Mouse (Mus musculus): ENCODE measurements around the gene Pde8a. TPM values are rescaled to one million over a fixed set of nuclear protein-coding genes. Genes with fewer than 3 reads are reported as not detected.
A peak's percentile ranks its signal among the peaks of the same experiment; 100 is the strongest.

Gene Pde8a
- total RNA-seq, 2 experiments from 2014 or later: 7.2 to 8.4 TPM

DNA sequence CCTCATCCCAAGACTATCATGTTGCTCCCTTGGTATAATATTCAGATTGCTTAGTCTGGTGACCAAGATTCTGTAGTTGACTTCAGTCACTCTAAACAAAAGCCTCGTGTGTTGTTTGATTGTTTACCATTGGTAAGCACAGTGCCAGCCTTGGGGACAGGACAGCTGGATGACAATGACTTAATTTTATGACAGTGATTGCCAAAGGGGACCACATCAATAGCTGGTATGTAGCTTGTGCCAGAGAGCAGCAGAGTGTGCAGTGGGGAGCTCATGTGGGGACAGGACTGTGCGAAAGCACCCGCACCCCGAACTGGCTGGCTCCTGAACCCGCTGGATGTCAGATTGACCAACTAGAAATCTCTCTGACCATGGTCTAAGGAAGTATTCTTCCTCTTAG is 91.3 kb downstream of the Pde8a start:
- no peak for TF ChIP-seq CTCF (conservative IDR thresholded peaks at IDR 0.05)
- H3K4me3 ChIP-seq: no peak overlapping the region
- peak in 1 of 2 experiments; percentile 26 for DNase-seq (ENCODE audit: low spot score in 2 of 2)
- H3K27ac ChIP-seq: peak overlapping the region; percentile 83

DNA sequence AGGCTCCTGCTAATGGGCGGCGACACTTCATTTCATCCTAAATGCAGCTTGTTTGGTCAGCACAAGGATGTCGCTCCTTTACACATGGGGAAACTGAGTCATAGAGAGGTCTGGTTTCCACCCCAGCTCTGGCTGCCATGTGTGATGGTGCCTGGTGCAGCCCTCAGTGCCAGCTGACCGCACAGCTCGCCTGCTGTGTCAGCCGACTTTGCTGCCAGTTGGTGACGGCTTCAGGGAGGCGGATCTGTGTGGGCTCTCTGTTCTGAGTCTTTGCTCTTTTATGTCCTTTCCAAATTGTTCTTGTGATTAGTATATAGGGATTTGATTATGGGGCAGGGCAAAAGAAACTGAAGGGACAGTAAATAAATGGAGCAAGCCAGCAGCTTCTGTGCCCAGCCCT is 94.3 kb downstream of the Pde8a start:
- TF ChIP-seq CTCF (conservative IDR thresholded peaks at IDR 0.05): no peak
- Histone ChIP-seq H3K4me3 (no peak overlapping the region), H3K27ac (peak overlapping the region; percentile 83)
- peak; percentile 51 for DNase-seq (ENCODE audit: low spot score in 2 of 2)

DNA sequence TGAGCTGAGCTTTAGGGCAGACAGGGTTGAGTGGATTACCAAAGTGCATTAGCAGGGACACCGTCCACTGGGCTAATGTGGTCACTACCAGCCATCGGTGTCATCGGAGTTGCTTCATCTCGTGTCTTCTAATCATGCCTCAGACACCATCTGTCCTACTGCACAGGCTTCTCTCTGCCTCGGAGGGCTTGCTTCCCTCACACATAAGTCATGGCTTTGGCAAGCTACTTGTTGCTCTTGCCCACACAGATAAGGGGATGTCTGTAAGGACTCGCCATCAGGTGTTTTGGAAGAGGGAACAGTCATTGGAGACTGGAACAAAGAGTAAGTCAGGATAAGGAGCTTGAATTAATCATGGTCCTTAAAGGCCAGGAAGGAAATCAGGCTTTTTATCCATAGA is 95.9 kb downstream of the Pde8a start:
- H3K4me3 ChIP-seq: no peak overlapping the region
- no peak for DNase-seq (ENCODE audit: low spot score in 2 of 2)
- peak overlapping the region; percentile 12; the same call in 1 of the 2 replicates for H3K27ac ChIP-seq
- no peak for TF ChIP-seq CTCF (conservative IDR thresholded peaks at IDR 0.05)

DNA sequence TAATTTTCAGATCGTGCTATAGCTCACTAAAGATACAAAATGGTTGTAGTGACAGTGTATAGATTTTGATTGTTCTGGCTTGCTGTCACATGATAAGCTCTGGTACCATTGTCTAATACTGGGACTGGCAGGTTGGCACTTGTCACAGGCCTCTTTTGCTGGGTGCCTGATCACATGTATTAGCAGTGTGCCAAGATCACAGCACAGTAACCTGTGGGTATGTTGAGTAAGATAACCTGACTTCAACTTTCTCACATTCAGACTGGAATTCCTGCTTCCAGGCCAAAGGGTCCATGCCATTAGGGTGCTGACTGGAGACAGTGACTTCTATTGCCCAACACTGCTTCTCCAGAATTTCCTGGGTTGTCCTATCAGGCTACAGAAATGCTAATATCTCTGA is 97.7 kb downstream of the Pde8a start:
- TF ChIP-seq CTCF (conservative IDR thresholded peaks at IDR 0.05): no peak
- no peak for DNase-seq (ENCODE audit: low spot score in 2 of 2)
- no peak overlapping the region for H3K27ac ChIP-seq
- H3K4me3 ChIP-seq: no peak overlapping the region

DNA sequence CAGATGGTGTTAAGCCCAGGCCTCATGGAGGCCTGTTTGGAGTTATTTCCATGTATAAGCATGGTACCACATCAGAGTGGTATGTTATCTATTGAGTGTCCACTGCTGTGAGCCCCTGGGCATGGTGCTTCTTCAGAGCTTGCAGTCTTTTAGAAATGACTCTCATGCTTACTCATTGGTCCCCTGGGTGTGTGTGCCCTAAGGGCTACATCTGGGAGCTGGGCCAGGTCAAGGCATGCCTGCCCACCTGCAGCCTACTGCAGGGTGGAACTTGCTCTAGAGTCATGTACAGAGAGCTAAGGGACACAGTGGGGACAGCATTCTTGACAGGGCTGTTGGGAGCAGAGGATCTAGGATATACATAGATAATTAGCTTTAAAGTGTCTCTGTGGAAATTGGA is 98.2 kb downstream of the Pde8a start:
- H3K27ac ChIP-seq: no peak overlapping the region
- no peak for TF ChIP-seq CTCF (conservative IDR thresholded peaks at IDR 0.05)
- no peak for DNase-seq (ENCODE audit: low spot score in 2 of 2)
- H3K4me3 ChIP-seq: no peak overlapping the region

DNA sequence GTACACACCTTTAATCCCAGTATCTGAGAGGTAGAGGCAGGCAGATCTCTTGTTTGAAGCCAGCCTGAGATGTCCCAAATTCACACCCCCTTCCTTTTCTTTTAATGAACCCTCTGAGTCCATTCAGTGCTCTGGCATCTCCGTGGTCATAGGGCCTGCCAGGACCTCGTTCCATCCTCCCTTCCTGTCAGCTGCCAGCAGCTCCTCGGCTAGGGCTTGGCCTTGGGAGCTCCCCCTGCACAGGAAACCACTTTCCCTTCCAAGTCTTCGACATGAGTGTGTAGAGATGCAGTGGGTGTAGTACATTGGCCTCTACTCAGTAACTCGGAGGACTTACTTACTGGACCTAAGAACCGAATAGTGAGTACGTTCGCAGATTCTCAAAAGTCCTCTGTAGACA is 102.2 kb downstream of the Pde8a start:
- no peak for DNase-seq (ENCODE audit: low spot score in 2 of 2)
- Histone ChIP-seq H3K4me3 (no peak overlapping the region), H3K27ac (no peak overlapping the region)
- no peak for TF ChIP-seq CTCF (conservative IDR thresholded peaks at IDR 0.05)

- no peak for DNase-seq (ENCODE audit: low spot score in 2 of 2)
- H3K27ac ChIP-seq: no peak overlapping the region; the same call in 1 of the 2 replicates
- no peak for TF ChIP-seq CTCF (conservative IDR thresholded peaks at IDR 0.05)
- no peak overlapping the region for H3K4me3 ChIP-seq
Observed at GRCm38 (mm10) chr7:81319749-81320148, 106.4 kb downstream of the Pde8a start.

DNA sequence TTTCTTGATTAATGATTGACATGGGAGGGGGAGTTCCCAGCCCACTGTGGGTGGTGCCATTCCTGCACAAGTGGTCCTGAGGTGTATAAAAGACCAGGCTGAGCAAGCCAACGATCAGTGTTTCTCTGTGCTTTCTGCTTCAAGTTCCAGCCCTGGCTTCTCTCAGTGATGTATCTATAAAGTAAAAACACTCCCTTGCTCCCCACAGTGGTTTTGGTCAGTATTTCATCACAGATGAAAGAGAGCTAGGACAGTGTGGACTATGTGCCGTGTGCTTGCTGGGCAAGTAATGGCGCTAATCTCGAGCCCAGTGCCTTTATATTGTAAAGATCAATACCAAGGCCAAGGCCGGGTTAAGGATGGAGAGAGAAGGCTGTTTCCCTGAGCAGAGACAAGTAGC is 108.4 kb downstream of the Pde8a start:
- Histone ChIP-seq H3K27ac (peak overlapping the region; percentile 39; the same call in 1 of the 2 replicates), H3K4me3 (no peak overlapping the region)
- DNase-seq (ENCODE audit: low spot score in 2 of 2): no peak
- TF ChIP-seq CTCF (conservative IDR thresholded peaks at IDR 0.05): peak; percentile 62

DNA sequence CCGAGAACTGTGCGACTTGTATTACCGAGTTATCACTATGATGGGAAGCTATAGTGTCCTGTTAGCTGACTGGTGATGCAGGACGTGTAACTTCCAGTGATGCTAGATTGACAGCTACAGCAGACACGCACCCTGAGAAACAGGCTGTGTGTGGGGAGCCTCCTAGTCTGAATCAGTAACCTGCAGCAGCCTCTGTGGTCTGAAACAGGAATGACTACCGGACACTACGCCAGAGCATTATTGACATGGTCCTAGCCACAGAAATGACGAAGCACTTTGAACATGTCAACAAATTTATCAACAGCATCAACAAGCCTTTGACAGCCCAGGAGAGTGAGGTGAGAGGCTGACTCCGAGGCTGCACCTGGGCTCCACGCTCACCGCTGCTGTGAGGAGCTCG is 112.6 kb downstream of the Pde8a start:
- TF ChIP-seq CTCF (conservative IDR thresholded peaks at IDR 0.05): no peak
- Histone ChIP-seq H3K4me3 (no peak overlapping the region), H3K27ac (no peak overlapping the region)
- no peak for DNase-seq (ENCODE audit: low spot score in 2 of 2)

GRCm38 (mm10) chr7:81326859-81327258 is 113.5 kb downstream of the Pde8a start:
- H3K4me3 ChIP-seq: no peak overlapping the region
- no peak for DNase-seq (ENCODE audit: low spot score in 2 of 2)
- no peak for TF ChIP-seq CTCF (conservative IDR thresholded peaks at IDR 0.05)

DNA sequence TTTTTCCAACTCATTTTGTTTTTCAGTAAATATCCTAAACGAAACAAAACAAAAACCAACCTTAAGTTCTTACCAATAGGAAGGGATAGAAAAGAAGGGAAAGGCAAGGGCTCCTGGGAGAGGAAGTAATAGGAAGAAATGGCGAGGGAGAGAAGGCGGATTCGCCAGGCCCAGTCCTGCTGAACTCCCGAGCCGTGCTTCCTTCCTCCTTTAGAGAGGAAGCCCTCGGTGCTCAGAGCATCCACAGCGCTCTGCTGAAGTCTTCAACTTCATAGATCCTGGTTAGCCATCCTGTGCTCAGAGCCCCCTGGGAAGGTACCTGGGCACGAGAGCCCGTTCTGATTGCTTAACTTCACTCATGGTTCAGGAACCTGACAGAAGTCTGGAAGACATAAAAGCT is 114.3 kb downstream of the Pde8a start:
- TF ChIP-seq CTCF (conservative IDR thresholded peaks at IDR 0.05): no peak
- H3K4me3 ChIP-seq: no peak overlapping the region
- no peak overlapping the region for H3K27ac ChIP-seq
- no peak for DNase-seq (ENCODE audit: low spot score in 2 of 2)

More at GRCm38 (mm10) chr7:81326859-81327258, 113.5 kb downstream of the Pde8a start:
- H3K27ac ChIP-seq: no peak overlapping the region

DNA sequence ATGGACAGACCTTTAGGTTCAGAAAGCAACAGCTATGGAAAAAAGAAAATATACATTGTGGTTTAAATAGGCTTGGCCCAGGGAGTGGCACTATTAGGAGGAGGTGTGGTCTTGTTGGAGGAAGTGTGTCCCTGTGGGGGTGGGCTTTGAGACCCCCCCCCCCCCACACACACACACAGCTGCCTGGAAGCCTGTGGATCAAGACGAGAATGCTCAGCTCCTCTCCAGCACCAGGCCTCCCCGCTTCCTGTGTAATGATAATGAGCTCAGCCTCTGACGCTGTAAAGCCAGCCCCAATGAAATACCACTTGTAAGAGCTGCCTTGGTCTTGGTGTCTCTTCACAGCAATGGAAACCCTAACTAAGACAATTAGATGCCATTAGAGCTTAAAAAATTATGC is 117.4 kb downstream of the Pde8a start:
- TF ChIP-seq CTCF (conservative IDR thresholded peaks at IDR 0.05): no peak
- no peak overlapping the region for H3K4me3 ChIP-seq
- H3K27ac ChIP-seq: no peak overlapping the region
- DNase-seq (ENCODE audit: low spot score in 2 of 2): no peak

GRCm38 (mm10) chr7:81331851-81332250 is 118.5 kb downstream of the Pde8a start:
- no peak overlapping the region for H3K27ac ChIP-seq

DNA sequence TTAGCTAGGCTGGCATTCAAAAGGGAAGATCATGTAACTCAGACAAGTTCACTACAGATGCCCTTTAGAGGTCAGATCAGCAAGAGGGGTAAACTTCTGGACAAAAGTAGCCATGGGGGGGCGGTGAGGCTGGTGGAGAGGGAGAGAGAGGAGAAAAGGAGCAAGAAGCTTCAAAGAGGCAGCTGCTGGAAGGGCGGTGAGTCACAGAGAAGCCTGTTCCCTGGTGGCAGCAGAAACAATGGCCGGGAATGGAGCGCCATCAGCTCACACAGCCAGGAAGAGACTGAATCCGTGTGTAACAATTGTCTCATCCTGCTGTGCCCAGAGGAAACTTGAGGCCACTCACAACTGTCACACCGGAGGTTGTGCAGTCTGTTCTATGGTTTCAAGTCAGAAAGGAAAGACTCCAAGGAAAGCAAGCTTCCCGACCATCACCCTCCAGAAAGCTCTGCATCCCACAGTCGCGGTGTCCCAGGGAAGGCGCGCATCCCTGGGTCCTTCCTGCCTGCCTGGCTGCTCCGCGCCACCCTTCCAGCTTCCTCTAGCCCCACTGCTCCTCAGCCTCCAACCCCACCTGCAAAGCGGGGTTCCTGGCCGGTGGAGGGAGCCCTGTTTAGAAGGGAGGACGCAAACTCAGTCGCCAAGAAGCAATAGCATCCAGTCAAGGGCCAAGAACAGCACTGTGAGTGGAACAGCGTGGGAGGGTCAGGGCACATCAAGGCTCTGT is 122.5 kb downstream of the Pde8a start:
- DNase-seq (ENCODE audit: low spot score in 2 of 2): no peak
- no peak overlapping the region for H3K4me3 ChIP-seq
- peak; percentile 46 for TF ChIP-seq CTCF (conservative IDR thresholded peaks at IDR 0.05)
- peak overlapping the region; percentile 67; the same call in 1 of the 2 replicates for H3K27ac ChIP-seq

More at GRCm38 (mm10) chr7:81331851-81332250, 118.5 kb downstream of the Pde8a start:
- H3K4me3 ChIP-seq: no peak overlapping the region
- no peak for DNase-seq (ENCODE audit: low spot score in 2 of 2)
- TF ChIP-seq CTCF (conservative IDR thresholded peaks at IDR 0.05): no peak

All from layer of hippocampus, adult 2 months (tissue).